Mouse (Mus musculus): Measurements from ENCODE around the gene Ccdc73.
"Not testable (repeated sequence)": the region's sequence is repeated elsewhere in the genome, so short reads cannot be mapped to it uniquely, and the experiment has no call there.

Gene Ccdc73

DNA sequence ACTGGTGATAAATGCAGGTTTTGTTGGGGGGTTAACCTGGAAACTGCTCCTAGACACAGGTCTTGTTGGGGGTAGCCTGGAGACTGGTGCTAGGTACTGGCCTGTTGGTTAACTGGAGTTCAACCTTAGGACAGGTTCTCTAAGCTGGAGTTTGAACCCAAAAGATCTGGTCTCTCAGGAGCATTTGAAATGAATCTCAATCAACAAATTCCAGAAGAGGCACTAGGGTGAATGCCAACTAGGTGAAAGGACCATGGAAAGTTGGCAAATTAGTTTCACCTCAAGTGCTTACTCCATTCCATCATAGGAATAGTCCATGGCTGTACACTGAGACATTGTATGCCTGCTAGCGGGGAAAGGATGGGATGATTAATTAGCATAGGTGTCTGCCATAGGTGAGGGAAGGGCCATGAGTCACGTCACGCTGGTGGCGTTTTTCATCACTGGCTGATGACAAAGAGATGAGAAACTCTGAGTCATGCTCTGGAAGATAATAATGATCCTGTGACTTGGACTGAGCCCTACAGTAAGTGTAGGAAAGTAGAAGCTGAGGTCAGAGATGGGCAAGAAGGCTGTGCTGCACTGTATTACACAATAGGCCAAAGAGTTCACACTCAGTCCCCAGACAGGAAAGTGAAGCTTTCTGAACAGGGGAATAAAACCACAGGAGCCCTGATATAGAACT, 3.3 kb upstream of the Ccdc73 start:
- DNase-seq (ENCODE audit: low read depth in 2 of 2, low spot score in 2 of 2): no peak

DNA sequence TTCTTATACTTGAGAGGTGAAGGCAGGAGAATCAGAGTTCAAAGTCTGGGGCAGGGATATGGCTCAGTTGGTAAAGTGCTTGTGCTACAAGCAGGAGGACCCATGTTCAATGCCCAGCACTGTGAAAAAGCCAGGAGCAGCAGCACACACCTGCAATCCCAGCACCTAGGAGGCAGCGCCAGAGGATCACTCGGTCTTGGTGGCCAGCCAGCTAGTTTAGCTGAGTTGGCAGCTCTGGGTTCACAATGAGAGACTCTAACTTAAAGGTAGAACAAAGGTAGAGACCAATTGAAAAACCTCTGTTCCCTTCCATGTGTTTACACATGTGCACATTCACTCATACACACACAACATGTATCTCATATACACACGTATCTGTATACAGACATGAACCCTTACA, 1.5 kb downstream of the Ccdc73 start:
- DNase-seq (ENCODE audit: low read depth in 2 of 2, low spot score in 2 of 2): no peak

GRCm38 (mm10) chr2:104878794-104879193, 11.2 kb downstream of the Ccdc73 start:
- DNase-seq (ENCODE audit: low read depth in 2 of 2, low spot score in 2 of 2): no peak

- no peak for DNase-seq (ENCODE audit: low read depth in 2 of 2, low spot score in 2 of 2)
Observed at GRCm38 (mm10) chr2:104886109-104886508, 18.5 kb downstream of the Ccdc73 start.

GRCm38 (mm10) chr2:104887331-104887730, 19.7 kb downstream of the Ccdc73 start:
- not testable (repeated sequence) for DNase-seq (ENCODE audit: low read depth in 2 of 2, low spot score in 2 of 2)

DNA sequence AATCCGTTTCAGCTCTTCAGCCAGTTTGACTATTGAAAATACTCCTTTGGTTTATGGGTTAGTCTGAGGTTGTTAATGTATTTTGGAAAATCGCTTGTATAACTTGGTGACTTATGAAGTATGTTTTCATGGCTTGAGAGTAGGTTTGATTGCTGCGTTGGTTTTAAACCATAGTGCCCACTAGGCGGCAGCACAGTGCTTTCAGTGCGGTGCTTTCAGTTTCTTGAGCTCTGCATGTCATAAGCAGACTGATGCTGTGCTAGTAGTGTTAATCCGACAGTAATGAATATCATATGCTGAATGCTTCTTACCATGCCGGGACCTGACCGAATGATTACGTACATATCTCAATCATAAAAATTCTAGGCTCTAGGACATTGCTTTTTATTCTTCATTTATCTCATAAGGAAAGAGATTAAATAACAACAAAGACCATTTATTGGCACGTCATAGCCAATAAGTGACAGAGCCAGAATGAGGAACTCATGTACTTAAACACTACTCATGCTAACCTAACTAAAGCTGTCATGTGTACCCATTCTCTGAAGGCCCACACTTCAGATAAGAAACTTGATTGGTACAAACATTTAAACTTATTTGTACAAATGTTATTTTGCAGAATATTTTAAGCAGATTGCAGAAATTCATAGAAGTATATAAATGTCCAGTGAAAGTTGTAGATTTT, 20.4 kb downstream of the Ccdc73 start:
- DNase-seq (ENCODE audit: low read depth in 2 of 2, low spot score in 2 of 2): peak; percentile 36 to 62

GRCm38 (mm10) chr2:104899975-104900374, 32.4 kb downstream of the Ccdc73 start:
- DNase-seq (ENCODE audit: low read depth in 2 of 2, low spot score in 2 of 2): no peak

DNA sequence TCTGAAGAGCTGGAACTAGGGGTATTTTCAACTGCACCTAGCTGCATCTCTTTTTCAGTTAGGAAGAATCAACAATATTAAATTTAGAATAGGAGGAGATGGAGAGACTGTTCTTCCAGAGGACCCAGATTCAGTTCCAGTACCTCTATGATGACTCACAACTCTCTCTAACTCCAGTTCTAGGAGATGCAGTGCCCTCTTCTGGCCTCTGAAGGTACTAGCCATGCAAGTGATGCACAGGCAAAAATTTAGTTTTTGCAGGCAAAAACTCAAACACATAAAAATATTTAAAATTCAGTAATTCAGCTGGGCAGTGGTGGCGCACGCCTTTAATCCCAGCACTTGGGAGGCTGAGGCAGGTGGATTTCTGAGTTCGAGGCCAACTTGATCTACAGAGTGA, 48.1 kb downstream of the Ccdc73 start:
- no peak for DNase-seq (ENCODE audit: low read depth in 2 of 2, low spot score in 2 of 2)

- no peak for DNase-seq (ENCODE audit: low read depth in 2 of 2, low spot score in 2 of 2)
Observed at GRCm38 (mm10) chr2:104964492-104964891, 96.9 kb downstream of the Ccdc73 start.

- DNase-seq (ENCODE audit: low read depth in 2 of 2, low spot score in 2 of 2): no peak
Observed at GRCm38 (mm10) chr2:104981712-104982111, 114.1 kb downstream of the Ccdc73 start.

DNA sequence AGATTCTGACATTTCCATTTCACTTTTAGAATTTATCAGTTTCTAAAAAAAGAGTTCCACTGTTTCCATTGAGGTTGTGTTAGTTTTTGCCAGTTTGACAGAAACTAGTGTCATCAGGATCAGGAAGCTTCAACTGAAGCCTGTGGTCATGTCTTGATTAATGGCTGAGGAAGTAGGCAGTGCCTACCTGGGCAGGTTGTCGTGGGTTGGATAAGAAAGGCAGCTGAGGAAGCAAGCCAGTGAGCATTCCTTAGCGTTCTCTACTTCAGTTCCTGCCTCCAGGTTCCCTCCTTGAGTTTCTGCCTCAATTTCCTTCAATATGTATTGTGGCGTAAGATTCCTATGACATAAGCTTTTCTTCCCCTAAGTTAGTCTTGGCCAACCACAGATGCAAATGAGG, 118.2 kb downstream of the Ccdc73 start:
- no peak for DNase-seq (ENCODE audit: low read depth in 2 of 2, low spot score in 2 of 2)

DNA sequence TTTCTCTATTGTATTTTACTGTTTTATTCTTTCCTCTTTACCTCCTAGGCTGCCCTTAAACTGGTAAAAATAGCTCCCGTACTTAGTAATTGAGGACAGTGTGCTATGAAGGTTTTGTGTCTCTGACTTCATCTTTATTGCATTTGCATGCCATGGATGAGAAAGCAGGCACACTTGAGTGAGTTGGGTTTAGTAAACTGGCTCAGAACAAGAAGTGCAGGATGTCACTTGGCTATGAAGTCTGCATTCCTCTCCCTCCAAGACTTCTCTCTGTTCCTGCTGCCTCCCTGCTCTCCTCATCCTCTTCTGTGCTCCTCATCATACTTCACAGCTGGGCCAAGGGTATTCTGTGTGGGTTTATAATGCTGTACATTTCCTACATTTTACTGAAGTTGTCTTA, 121.4 kb downstream of the Ccdc73 start:
- DNase-seq (ENCODE audit: low read depth in 2 of 2, low spot score in 2 of 2): no peak

DNA sequence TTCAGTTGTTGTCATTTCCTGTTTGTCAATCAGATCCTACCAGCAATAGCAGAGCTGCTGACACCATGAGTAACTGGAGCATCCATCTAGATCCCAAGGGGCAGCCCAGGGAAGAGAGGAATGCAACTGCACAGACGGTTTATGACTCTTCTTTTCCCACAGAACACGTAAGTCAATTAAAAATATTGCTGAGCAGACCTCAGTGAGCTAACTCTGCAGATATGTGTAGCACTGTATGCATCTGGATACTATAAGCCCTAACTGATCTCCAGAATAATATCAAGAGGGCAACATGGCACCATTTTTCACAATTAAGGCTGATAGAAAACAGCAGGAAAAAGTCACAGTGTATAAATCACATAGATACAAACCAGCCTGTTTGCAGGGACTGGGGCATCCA, 126.8 kb downstream of the Ccdc73 start:
- no peak for DNase-seq (ENCODE audit: low read depth in 2 of 2, low spot score in 2 of 2)

- DNase-seq (ENCODE audit: low read depth in 2 of 2, low spot score in 2 of 2): no peak
Observed at GRCm38 (mm10) chr2:104996201-104996600, 128.6 kb downstream of the Ccdc73 start.

DNA sequence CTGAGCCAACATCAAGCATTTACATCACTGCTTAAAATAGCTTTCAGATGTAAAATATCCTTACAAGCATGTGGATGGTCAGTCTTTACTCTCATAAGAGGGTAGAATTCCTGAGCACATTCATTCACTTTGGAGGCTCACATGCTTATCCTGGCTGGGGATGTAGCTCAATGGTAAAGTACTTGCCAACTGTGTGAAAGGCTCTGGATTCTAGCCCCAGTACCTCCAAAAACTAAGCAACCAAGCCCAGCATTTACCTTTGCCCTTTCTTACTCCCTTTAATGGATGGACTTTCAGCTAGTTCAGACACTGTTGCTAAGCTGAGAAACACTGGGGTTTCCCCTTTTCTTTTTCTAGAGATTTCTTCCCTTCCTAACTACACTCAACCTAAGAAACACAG, 139.6 kb downstream of the Ccdc73 start:
- DNase-seq (ENCODE audit: low read depth in 2 of 2, low spot score in 2 of 2): no peak

GRCm38 (mm10) chr2:105016192-105016966, 148.8 kb downstream of the Ccdc73 start:
- no peak for DNase-seq (ENCODE audit: low read depth in 2 of 2, low spot score in 2 of 2)

- DNase-seq (ENCODE audit: low read depth in 2 of 2, low spot score in 2 of 2): peak; percentile 91 to 94
Observed at GRCm38 (mm10) chr2:105016967-105017287, 149.3 kb downstream of the Ccdc73 start, which contains the start of gene Eif3m. Eif3m (minus strand) TSS chr2:105017080.

DNA sequence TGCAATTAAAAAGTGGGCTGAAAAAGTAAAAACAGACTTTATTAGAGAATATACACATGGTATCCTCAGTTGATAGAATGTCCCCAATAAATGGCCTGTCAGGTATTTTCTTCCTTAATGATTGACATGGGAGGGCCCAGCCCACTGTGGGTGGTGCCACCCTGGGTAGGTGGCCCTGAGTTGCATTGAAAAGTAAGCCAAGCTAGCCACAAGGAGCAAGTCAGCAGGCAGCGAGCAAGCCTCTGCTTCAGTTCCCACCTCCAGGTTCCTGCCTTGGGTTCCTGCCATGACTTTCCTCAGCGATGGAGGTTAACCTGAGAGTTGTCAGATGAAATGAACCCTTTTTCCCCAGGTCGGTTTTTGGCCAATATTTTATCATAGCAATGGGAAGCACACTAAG, 150.2 kb downstream of the Ccdc73 start:
- no peak for DNase-seq (ENCODE audit: low read depth in 2 of 2, low spot score in 2 of 2)

GRCm38 (mm10) chr2:105019457-105019856, 151.9 kb downstream of the Ccdc73 start:
- no peak for DNase-seq (ENCODE audit: low read depth in 2 of 2, low spot score in 2 of 2)

DNA sequence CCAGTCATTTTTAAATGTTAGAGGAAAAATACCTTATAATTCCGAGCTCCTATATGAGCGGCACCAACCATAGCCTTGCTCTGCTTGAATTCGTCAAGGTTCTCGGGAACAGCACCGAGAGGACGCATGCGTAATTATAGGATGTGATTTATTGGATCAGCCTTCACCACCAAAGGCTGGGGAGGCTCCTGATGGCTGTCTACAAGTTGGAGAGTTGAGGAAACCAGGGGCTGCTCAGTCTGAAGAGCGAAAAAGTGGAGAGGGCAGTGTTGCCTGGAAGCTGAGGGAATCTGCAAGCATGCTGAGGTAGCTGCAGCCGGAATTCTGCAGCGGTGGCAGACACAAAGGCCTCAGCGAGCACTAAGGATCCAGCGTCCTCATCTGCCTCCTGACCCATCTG, 153.7 kb downstream of the Ccdc73 start:
- DNase-seq (ENCODE audit: low read depth in 2 of 2, low spot score in 2 of 2): no peak

DNA sequence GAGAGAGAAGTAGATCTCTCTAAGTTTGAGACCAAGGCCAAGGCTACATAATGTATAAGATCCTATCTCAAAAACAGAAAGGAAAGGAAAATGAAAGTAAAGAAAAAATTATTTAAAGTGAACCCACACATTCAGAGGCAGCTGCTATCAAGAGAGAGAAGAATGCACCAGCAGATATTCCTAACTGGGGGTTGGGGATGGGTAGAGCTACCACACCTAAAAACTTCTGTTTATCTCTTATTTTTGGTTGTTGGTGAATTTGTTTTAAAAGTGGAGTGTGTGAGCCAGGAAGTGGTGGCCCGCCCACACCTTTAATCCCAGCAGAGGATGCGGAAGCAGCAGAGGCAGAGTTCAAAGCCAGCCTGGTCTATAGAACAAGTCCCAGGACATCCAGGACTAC, 154.2 kb downstream of the Ccdc73 start:
- DNase-seq (ENCODE audit: low read depth in 2 of 2, low spot score in 2 of 2): peak; percentile 24 to 58

GRCm38 (mm10) chr2:105023031-105023615, 155.5 kb downstream of the Ccdc73 start:
- DNase-seq (ENCODE audit: low read depth in 2 of 2, low spot score in 2 of 2): no peak
